Mouse (Mus musculus) adrenal gland, postnatal 36 days (tissue): ENCODE measurements around the gene Ppp1r13l. TPM values are rescaled to one million over a fixed set of nuclear protein-coding genes. Genes with fewer than 3 reads are reported as not detected.
A peak's percentile ranks its signal among the peaks of the same experiment; 100 is the strongest.

ENCODE experiments used
- DNase-seq, 2 experiments: peaks; one replicate each; pipeline ENCODE4 v3.0.0; 2021; ENCODE audit warnings: mixed read lengths in 1 of 2
- microRNA-seq: library from miRNA; unstranded; fragments of <30 nt; microRNA quantifications from one replicate; pipeline ENCODE4 v1.2.0, GENCODE M21; 2021
- total RNA-seq, 2 experiments: library from RNA; stranded (reverse); gene quantifications; 2 replicates each; pipeline ENCODE4 v1.2.3; 2021

Gene Ppp1r13l
- total RNA-seq, 2 experiments from 2014 or later = 5.8 to 8.9 TPM

DNA sequence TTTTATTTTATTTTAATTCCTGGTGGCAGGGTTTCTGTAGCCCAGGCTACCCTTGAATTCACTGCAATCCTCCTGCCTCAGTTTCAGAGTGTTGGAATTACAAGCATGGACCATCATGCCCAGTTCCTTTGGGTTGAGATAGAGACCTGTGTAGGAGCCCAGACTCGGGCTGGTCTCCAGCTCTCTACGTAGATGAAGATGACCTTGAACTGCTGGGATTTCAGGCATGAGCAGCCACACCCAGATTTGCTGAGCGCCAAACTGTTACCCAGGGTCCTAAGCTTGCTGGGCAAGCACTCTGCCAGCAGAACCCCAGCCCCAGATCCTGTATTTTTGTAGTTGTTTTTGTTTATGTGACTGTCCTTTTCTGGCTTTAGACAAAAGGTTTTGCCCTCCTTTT, 54.0 kb downstream of the Ppp1r13l start:
- DNase-seq = no peak

DNA sequence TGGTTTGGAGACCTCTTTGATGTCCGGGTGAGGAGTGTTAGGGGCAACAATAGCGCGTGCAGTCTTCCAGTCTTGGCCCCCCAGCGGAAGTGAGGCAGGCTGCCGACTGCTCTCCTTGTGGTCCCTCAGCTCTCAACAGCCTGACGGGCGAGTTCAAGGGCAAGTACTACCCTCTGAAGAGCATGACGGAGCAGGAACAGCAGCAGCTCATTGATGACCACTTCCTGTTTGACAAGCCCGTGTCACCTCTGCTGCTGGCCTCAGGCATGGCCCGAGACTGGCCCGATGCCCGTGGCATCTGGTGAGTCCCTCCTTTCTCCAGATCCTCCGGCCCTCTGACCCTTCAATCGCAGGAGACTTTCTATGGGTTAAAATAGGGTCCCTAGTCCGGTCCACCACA, 57.0 kb downstream of the Ppp1r13l start:
- DNase-seq = no peak

DNA sequence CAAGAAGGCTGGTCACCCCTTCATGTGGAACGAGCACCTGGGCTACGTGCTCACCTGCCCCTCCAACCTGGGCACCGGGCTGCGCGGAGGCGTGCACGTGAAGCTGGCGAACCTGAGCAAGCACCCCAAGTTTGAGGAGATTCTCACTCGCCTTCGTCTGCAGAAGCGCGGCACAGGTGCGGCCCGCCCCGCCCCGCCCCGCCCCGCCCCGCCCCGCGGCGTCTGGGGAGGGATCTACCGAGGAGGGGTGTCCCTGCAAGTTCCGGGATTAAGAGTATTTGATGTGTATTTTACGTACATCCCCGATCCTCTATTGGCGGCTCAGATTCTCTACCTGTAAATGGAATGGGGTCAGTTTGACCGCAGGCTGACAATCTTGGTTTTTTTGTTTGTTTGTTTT, 60.6 kb downstream of the Ppp1r13l start:
- DNase-seq = no peak

DNA sequence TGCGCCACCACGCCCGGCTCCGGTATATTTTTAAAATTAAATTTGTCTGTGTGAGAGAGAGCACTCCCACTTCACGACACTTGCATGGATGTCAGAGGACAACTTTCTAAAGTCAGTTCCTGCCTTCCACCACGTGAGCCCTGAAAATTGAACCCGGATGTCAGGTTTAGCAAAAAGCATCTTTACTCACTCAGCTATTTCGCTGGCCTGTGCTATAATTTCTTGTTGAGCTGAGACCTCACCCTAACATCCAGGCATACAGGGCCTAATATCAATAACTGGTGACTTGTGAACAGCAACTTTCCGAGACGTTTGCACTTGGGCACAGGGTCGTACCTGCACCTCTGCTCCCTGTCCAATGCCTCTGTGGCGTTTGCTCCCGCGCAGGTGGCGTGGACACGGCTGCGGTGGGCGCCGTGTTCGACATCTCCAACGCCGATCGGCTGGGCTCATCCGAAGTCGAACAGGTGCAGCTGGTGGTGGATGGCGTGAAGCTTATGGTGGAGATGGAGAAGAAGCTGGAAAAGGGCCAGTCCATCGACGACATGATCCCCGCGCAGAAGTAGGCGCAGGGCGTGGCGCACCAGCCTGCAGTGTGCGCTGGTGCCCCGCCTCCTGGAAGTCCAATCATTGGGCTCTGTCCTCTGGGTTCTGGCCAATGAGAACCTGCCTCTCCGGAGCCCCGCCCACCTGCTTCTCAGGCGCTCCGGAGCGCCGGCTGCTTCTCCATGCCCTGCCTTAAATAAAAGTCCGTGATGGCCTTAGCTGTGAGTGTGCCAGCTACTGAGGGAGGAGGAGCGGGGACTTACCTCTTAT, 61.5 kb downstream of the Ppp1r13l start:
- peak; percentile 93 to 96 for DNase-seq

DNA sequence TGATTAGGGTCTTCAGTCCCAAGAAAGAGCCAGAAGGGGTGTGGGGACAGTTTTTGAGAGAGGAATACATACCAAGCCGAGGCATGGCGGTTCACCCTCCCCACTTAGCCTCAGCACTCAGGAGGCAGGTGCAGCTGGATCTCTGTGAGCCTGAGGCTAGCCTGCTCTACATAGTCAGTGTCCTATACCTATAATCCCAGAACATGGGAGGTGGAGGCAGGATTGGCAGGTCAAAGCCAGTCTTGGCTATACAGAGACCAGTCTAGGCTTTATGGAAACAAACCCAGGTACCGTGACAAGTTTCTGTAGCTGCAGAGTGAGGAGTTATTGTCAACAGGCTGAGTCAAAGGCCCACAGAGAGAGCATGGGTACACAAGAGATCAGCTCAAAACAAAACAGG, 63.5 kb downstream of the Ppp1r13l start:
- DNase-seq = no peak

DNA sequence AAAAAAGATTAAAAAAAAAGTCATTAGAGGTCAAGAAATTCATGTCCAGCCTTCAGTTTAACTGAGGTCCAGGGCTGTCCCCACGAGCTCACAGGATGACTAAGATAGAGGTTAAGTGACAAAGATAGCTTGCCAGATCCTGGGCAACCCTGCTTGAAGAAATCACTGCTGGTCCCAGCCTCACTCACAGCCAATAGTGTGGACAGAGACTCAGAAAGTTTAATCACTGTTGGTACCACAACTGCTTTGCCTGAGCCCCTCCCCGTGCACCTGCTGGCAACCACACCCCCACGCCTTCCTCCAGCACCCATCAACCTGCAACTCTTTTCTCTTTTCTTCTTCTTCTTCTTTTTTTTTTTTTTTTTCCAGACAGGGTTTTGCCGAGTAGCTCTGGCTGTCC, 64.5 kb downstream of the Ppp1r13l start:
- no peak for DNase-seq

DNA sequence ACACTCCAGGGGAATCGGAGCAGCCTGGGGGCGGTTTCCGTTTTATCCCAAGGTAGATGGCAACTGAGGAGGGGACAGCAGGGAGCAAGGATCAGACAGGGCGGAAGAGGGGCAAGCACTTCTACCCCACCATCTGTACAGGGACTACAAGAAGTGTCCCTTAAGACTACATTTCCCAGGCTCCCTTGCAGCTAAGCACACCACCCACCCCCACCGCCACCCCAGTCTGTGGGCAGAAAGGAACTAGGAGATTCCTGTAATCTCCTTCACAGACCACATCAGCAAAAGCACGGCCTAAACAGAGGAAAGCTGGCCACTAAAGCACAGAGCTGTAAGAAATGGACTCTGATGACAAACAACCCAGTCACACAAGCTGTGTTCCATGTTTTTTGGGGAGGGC, 66.8 kb downstream of the Ppp1r13l start:
- no peak for DNase-seq

DNA sequence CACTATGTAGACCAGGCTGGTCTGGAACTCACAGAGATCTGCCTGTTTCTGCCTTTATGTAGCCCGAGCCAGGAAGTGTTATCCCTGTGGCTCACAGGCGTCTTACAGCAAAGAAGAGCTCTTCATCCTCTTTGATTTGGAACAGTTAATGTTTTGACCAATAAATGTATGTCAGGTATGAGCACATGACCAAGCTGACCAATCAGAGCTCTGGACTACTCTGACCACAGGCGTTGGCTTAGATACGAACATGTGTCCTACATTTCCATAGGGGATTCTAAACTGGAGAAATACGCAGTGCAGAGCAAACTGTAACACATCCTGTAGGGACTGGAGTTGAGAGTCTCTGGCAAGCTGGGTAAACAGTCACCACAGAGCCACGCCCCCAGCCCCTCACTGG, 67.3 kb downstream of the Ppp1r13l start:
- no peak for DNase-seq

Small RNA genes lying within 50 kb of the gene (microRNA-seq; reads per million reads assigned to microRNA genes)
- gene Mir343 = not detected

Other genes with a start within 250 kb of the Ppp1r13l start
- gene Gm4969, start 241.4 kb upstream of the Ppp1r13l start, total RNA-seq = not detected
- 10 to 100 TPM; 11.5 to 13.1 TPM for gene Fbxo46, start 239.9 kb upstream of the Ppp1r13l start, total RNA-seq
- gene Qpctl, start 210.5 kb upstream of the Ppp1r13l start, total RNA-seq = 10 to 100 TPM; 17.4 to 18.8 TPM
- 100 to 1,000 TPM in 1 of 2 experiments, 10 to 100 TPM in 1; 96.5 to 105 TPM for gene Snrpd2, start 210.0 kb upstream of the Ppp1r13l start, total RNA-seq
- gene Gipr, start 193.6 kb upstream of the Ppp1r13l start, total RNA-seq = under 1 TPM; 0.40 to 0.56 TPM
- 10 to 100 TPM; 45.2 to 65.2 TPM for gene Eml2, start 183.3 kb upstream of the Ppp1r13l start, total RNA-seq
- 10 to 100 TPM in 1 of 2 experiments, 1 to 10 TPM in 1; 5.9 to 12.9 TPM for gene Gpr4, start 147.2 kb upstream of the Ppp1r13l start, total RNA-seq
- gene Opa3, start 131.4 kb upstream of the Ppp1r13l start, total RNA-seq = 10 to 100 TPM; 31.7 to 37.4 TPM
- gene Vasp, start 87.9 kb upstream of the Ppp1r13l start, total RNA-seq = 10 to 100 TPM; 45.4 to 55.0 TPM
- not detected for gene Ppm1n, start 79.7 kb upstream of the Ppp1r13l start, total RNA-seq
- 1 to 10 TPM; 4.6 to 5.1 TPM for gene Rtn2, start 77.1 kb upstream of the Ppp1r13l start, total RNA-seq
- 10 to 100 TPM; 11.2 to 23.6 TPM for gene Fosb, start 49.7 kb upstream of the Ppp1r13l start, total RNA-seq
- gene Ercc1, start 15.0 kb upstream of the Ppp1r13l start, total RNA-seq = 10 to 100 TPM; 33.0 to 38.8 TPM
- 10 to 100 TPM; 11.3 to 12.8 TPM for gene Cd3eap, start 266 bp upstream of the Ppp1r13l start, total RNA-seq
- gene Ercc2, start 22.3 kb downstream of the Ppp1r13l start, total RNA-seq = 10 to 100 TPM; 29.7 to 32.8 TPM
- 1 to 10 TPM in 1 of 2 experiments, under 1 TPM in 1; 0.89 to 2.2 TPM for gene Klc3, start 44.4 kb downstream of the Ppp1r13l start, total RNA-seq
- under 1 TPM in 1 of 2 experiments, not detected in 1; 0.66 TPM for gene Ckm, start 45.0 kb downstream of the Ppp1r13l start, total RNA-seq
- 10 to 100 TPM; 46.5 to 50.3 TPM for gene Mark4, start 99.1 kb downstream of the Ppp1r13l start, total RNA-seq
- 10 to 100 TPM; 41.1 to 49.6 TPM for gene Exoc3l2, start 103.6 kb downstream of the Ppp1r13l start, total RNA-seq
- gene Bloc1s3, start 148.6 kb downstream of the Ppp1r13l start, total RNA-seq = 10 to 100 TPM in 1 of 2 experiments, 1 to 10 TPM in 1; 8.7 to 12.1 TPM
- 10 to 100 TPM; 73.1 to 91.1 TPM for gene Trappc6a, start 148.6 kb downstream of the Ppp1r13l start, total RNA-seq
- gene Nkpd1, start 158.1 kb downstream of the Ppp1r13l start, total RNA-seq = under 1 TPM in 1 of 2 experiments, not detected in 1; 0.17 TPM
- gene Ppp1r37, start 203.3 kb downstream of the Ppp1r13l start, total RNA-seq = 10 to 100 TPM; 65.5 to 70.2 TPM
- gene Zfp296, start 217.5 kb downstream of the Ppp1r13l start, total RNA-seq = under 1 TPM; 0.33 to 0.36 TPM
- 10 to 100 TPM; 71.8 to 90.6 TPM for gene Gemin7, start 217.8 kb downstream of the Ppp1r13l start, total RNA-seq
- 10 to 100 TPM; 28.1 to 39.7 TPM for gene Clasrp, start 244.7 kb downstream of the Ppp1r13l start, total RNA-seq